Comparison of ENCODE assay signal across 8 mouse cellular contexts in genomic region chr8:11476338-11477177, GRCm38 (mm10). TPM values are rescaled to one million over a fixed set of nuclear protein-coding genes. Genes with fewer than 3 reads are reported as not detected.
DNase-seq lines count a peak whose midpoint lies in the region; ATAC-seq and TF ChIP-seq lines count a peak whose summit lies in the region.

No protein-coding gene starts in this region.

- peak; percentile 54 for DNase-seq in retina, postnatal 1 day
- no peak for DNase-seq in retina, embryonic 14.5 days (ENCODE audit: low spot score)
- peak; percentile 31 for DNase-seq in brain, embryonic 14.5 days (ENCODE audit: low read depth)
- DNase-seq in heart, adult 8-10 months (ENCODE audit: low spot score), result peak; percentile 83
- peak; percentile 76 for DNase-seq in kidney, adult 18-20 months
- peak; percentile 97 for DNase-seq in lung, postnatal 0 days (ENCODE audit: low spot score)
- no peak for DNase-seq in layer of hippocampus, postnatal 36 days

- ATAC-seq in lung, postnatal 0 days, result peak; percentile 79

- TF ChIP-seq POLR2A in brain, embryonic 14.5 days (IDR thresholded peaks at IDR 0.05; ENCODE audit: borderline replicate concordance, extremely low read depth, insufficient read depth, insufficient read length, poor library complexity, severe bottlenecking), result no peak
- no peak for TF ChIP-seq POLR2A in small intestine, adult 2 months (IDR thresholded peaks at IDR 0.05; ENCODE audit: low read depth, low read length)

- no peaks in the 10 kb centered on the region for H3K27me3 ChIP-seq in lung, postnatal 0 days (replicated peaks; ENCODE audit: insufficient read depth, low read length)
- H3K27me3 ChIP-seq in small intestine, adult 2 months (ENCODE audit: control insufficient read depth, insufficient read depth, low read length), result no peaks in the 10 kb centered on the region

- peak overlapping the region; percentile 99 for H3K4me2 ChIP-seq in lung, postnatal 0 days (replicated peaks; ENCODE audit: low read depth, low read length)

- H3K9me3 ChIP-seq in lung, postnatal 0 days (ENCODE audit: low read length), result no peaks in the 10 kb centered on the region

- peak overlapping the region; percentile 36; the same call in 1 of the 2 replicates for H3K9ac ChIP-seq in lung, postnatal 0 days (replicated peaks; ENCODE audit: low read depth)

- peaks cover 26% of the 10 kb centered on the region for H3K4me1 ChIP-seq in lung, postnatal 0 days (ENCODE audit: insufficient read depth, low read depth, low read length)
- H3K4me1 ChIP-seq in small intestine, adult 2 months (ENCODE audit: control insufficient read depth, insufficient read depth, insufficient read length, low read length), result peaks cover 25% of the 10 kb centered on the region

- no peaks in the 10 kb centered on the region for H3K36me3 ChIP-seq in lung, postnatal 0 days (ENCODE audit: insufficient read depth, low read length)
- no peaks in the 10 kb centered on the region for H3K36me3 ChIP-seq in small intestine, adult 2 months (ENCODE audit: control insufficient read depth, insufficient read depth, low read length)

- no peak for TF ChIP-seq CTCF in brain, embryonic 14.5 days (IDR thresholded peaks at IDR 0.05; ENCODE audit: borderline replicate concordance, extremely low read depth, insufficient read depth, insufficient read length)
- TF ChIP-seq CTCF in lung, postnatal 0 days (IDR thresholded peaks at IDR 0.05), result no peak
- TF ChIP-seq CTCF in small intestine, adult 2 months (IDR thresholded peaks at IDR 0.05; ENCODE audit: extremely low read depth, insufficient read length, insufficient replicate concordance, low read depth, low read length), result no peak

- 10% methylated on average over 24 of the region's 24 CpGs for WGBS in lung, postnatal 0 days
- WGBS in small intestine, adult 2 months, result 9% methylated on average over 24 of the region's 24 CpGs

- peak; percentile 89 for TF ChIP-seq EP300 in lung, postnatal 0 days (IDR thresholded peaks at IDR 0.05)

- H3K27ac ChIP-seq in lung, postnatal 0 days (ENCODE audit: low read length), result peak overlapping the region; percentile 94
- H3K27ac ChIP-seq in small intestine, adult 2 months (ENCODE audit: insufficient read depth, low read depth, low read length), result peak overlapping the region; percentile 90

- H3K4me3 ChIP-seq in lung, postnatal 0 days (ENCODE audit: low read depth, low read length), result peak overlapping the region; percentile 65
- H3K4me3 ChIP-seq in small intestine, adult 2 months (ENCODE audit: low read depth, low read length), result peak overlapping the region; percentile 73

RNA-seq across cellular contexts. Expression of gene Rab20, which starts 2.0 kb away (rescaled TPM):
- 0.55 and 0.85 TPM in 2 replicates for polyA plus RNA-seq in brain, embryonic 14.5 days (2012; rRNA removed)
- total RNA-seq in heart, adult 8-10 months (2022), result 10 to 100 TPM; 21.9 to 36.4 (median 28.1) TPM
- polyA plus RNA-seq in lung, postnatal 0 days (2015; fragmentation: Nextera tagmentation; extraction: Ambion mirVana), result 17.8 and 19.9 TPM in 2 replicates
- polyA plus RNA-seq in small intestine, adult 2 months (2012; rRNA removed), result 18.6 and 43.3 TPM in 2 replicates
- total RNA-seq in layer of hippocampus, postnatal 36 days (2021), result under 1 TPM; 0.28 to 0.57 TPM

RNA-seq across cellular contexts. Expression of gene Naxd, which starts 20.7 kb away (rescaled TPM):
- 126 and 165 TPM in 2 replicates for polyA plus RNA-seq in brain, embryonic 14.5 days (2012; rRNA removed)
- total RNA-seq in heart, adult 8-10 months (2022), result 10 to 100 TPM; 30.7 to 35.3 (median 32.1) TPM
- polyA plus RNA-seq in lung, postnatal 0 days (2015; fragmentation: Nextera tagmentation; extraction: Ambion mirVana), result 201 and 223 TPM in 2 replicates
- polyA plus RNA-seq in small intestine, adult 2 months (2012; rRNA removed), result 64.9 and 81.1 TPM in 2 replicates
- total RNA-seq in layer of hippocampus, postnatal 36 days (2021), result 10 to 100 TPM; 59.3 to 60.0 TPM

Comparison
In these comparisons a context has a peak if more than half of its experiments do, and no peak if none do; other contexts are left out.
1. DNase-seq: peak in retina, postnatal 1 day (single experiment), brain, embryonic 14.5 days (single experiment), heart, adult 8-10 months (single experiment), kidney, adult 18-20 months (single experiment) and lung, postnatal 0 days (single experiment); none in retina, embryonic 14.5 days (single experiment) and layer of hippocampus, postnatal 36 days (0 of 2).
2. RNA of gene Rab20, which starts 2.0 kb away (polyA plus RNA-seq): 18.6 to 43.3 TPM in small intestine, adult 2 months and 17.8 to 19.9 TPM in lung, postnatal 0 days; 0.55 to 0.85 TPM in brain, embryonic 14.5 days; every median in the first group is over 10 times any median in the second.